Mouse (Mus musculus): ENCODE data around the gene Suds3. TPM values are rescaled to one million over a fixed set of nuclear protein-coding genes. Genes with fewer than 3 reads are reported as not detected.

The Suds3 gene
- polyA plus RNA-seq, 1 experiment from 2014 or later, result 70.0 TPM

- WGBS, result 91% methylated on average over 2 of the region's 2 CpGs
- no peak for ATAC-seq
- H3K4me3 ChIP-seq (ENCODE audit: low read length), result no peak overlapping the region
Observed at GRCm38 (mm10) chr5:117118220-117118619, 2.3 kb upstream of the Suds3 start.

GRCm38 (mm10) chr5:117117716-117118115 lies 1.8 kb upstream of the Suds3 start:
- Histone ChIP-seq H3K27ac (ENCODE audit: low read depth, low read length) (no peak overlapping the region), H3K27me3 (replicated peaks; ENCODE audit: control insufficient read depth, insufficient read depth, low read length) (no peaks in the 10 kb centered on the region), H3K9ac (ENCODE audit: low read depth, low read length) (no peak overlapping the region), H3K4me2 (ENCODE audit: low read length) (no peak overlapping the region), H3K36me3 (ENCODE audit: control insufficient read depth, insufficient read depth, low read length) (no peaks in the 10 kb centered on the region), H3K4me3 (ENCODE audit: low read length) (no peak overlapping the region), H3K4me1 (ENCODE audit: control insufficient read depth, insufficient read depth, low read depth, low read length) (peaks cover 24% of the 10 kb centered on the region), H3K9me3 (ENCODE audit: control insufficient read depth, low read length) (no peaks in the 10 kb centered on the region)
- WGBS, result 73% methylated on average over 7 of the region's 7 CpGs
- ATAC-seq, result no peak

More at GRCm38 (mm10) chr5:117118220-117118619, 2.3 kb upstream of the Suds3 start:
- Histone ChIP-seq H3K27ac (ENCODE audit: low read depth, low read length) (no peak overlapping the region), H3K4me2 (ENCODE audit: low read length) (no peak overlapping the region), H3K4me1 (ENCODE audit: control insufficient read depth, insufficient read depth, low read depth, low read length) (peaks cover 24% of the 10 kb centered on the region), H3K27me3 (replicated peaks; ENCODE audit: control insufficient read depth, insufficient read depth, low read length) (no peaks in the 10 kb centered on the region), H3K36me3 (ENCODE audit: control insufficient read depth, insufficient read depth, low read length) (no peaks in the 10 kb centered on the region), H3K9me3 (ENCODE audit: control insufficient read depth, low read length) (no peaks in the 10 kb centered on the region), H3K9ac (ENCODE audit: low read depth, low read length) (no peak overlapping the region)

GRCm38 (mm10) chr5:117117241-117117640 lies 1.3 kb upstream of the Suds3 start:
- Histone ChIP-seq H3K36me3 (ENCODE audit: control insufficient read depth, insufficient read depth, low read length) (no peaks in the 10 kb centered on the region), H3K4me3 (ENCODE audit: low read length) (no peak overlapping the region), H3K9ac (ENCODE audit: low read depth, low read length) (no peak overlapping the region), H3K4me2 (ENCODE audit: low read length) (no peak overlapping the region), H3K27me3 (replicated peaks; ENCODE audit: control insufficient read depth, insufficient read depth, low read length) (no peaks in the 10 kb centered on the region), H3K4me1 (ENCODE audit: control insufficient read depth, insufficient read depth, low read depth, low read length) (peaks cover 24% of the 10 kb centered on the region), H3K27ac (ENCODE audit: low read depth, low read length) (no peak overlapping the region), H3K9me3 (ENCODE audit: control insufficient read depth, low read length) (no peaks in the 10 kb centered on the region)
- 86% methylated on average over 2 of the region's 2 CpGs for WGBS
- no peak for ATAC-seq

- Histone ChIP-seq H3K9ac (ENCODE audit: low read depth, low read length) (no peak overlapping the region), H3K9me3 (ENCODE audit: control insufficient read depth, low read length) (no peaks in the 10 kb centered on the region), H3K27ac (ENCODE audit: low read depth, low read length) (no peak overlapping the region), H3K4me1 (ENCODE audit: control insufficient read depth, insufficient read depth, low read depth, low read length) (peaks cover 24% of the 10 kb centered on the region), H3K4me3 (ENCODE audit: low read length) (no peak overlapping the region), H3K4me2 (ENCODE audit: low read length) (no peak overlapping the region), H3K36me3 (ENCODE audit: control insufficient read depth, insufficient read depth, low read length) (no peaks in the 10 kb centered on the region), H3K27me3 (replicated peaks; ENCODE audit: control insufficient read depth, insufficient read depth, low read length) (no peaks in the 10 kb centered on the region)
- 73% methylated on average over 2 of the region's 2 CpGs for WGBS
- ATAC-seq, result no peak
Observed at GRCm38 (mm10) chr5:117116660-117117059, 747 bp upstream of the Suds3 start.

- peak overlapping the region; percentile 95 for H3K4me3 ChIP-seq (ENCODE audit: low read length)
- 0 out of 2 replicates have a peak, but pooled peaks cover 3% of the 10 kb centered on the region for H3K36me3 ChIP-seq (ENCODE audit: control insufficient read depth, insufficient read depth, low read length)
- no peaks in the 10 kb centered on the region for H3K9me3 ChIP-seq (ENCODE audit: control insufficient read depth, low read length)
- no peaks in the 10 kb centered on the region for H3K27me3 ChIP-seq (replicated peaks; ENCODE audit: control insufficient read depth, insufficient read depth, low read length)
- H3K9ac ChIP-seq (ENCODE audit: low read depth, low read length), result peak overlapping the region; percentile 91
- peak; percentile 17 for ATAC-seq
- WGBS, result under 1% methylated on average over 40 of the region's 43 CpGs
- H3K4me2 ChIP-seq (ENCODE audit: low read length), result peak overlapping the region; percentile 98
- H3K4me1 ChIP-seq (ENCODE audit: control insufficient read depth, insufficient read depth, low read depth, low read length), result peaks cover 14% of the 10 kb centered on the region
- peak overlapping the region; percentile 94 for H3K27ac ChIP-seq (ENCODE audit: low read depth, low read length)
Observed at GRCm38 (mm10) chr5:117115193-117115767, 633 bp downstream of the Suds3 start.

- Histone ChIP-seq H3K9ac (ENCODE audit: low read depth, low read length) (peak overlapping the region; percentile 91), H3K36me3 (ENCODE audit: control insufficient read depth, insufficient read depth, low read length) (0 out of 2 replicates have a peak, but pooled peaks cover 3% of the 10 kb centered on the region), H3K4me3 (ENCODE audit: low read length) (peak overlapping the region; percentile 95), H3K9me3 (ENCODE audit: control insufficient read depth, low read length) (no peaks in the 10 kb centered on the region), H3K27ac (ENCODE audit: low read depth, low read length) (peak overlapping the region; percentile 94), H3K27me3 (replicated peaks; ENCODE audit: control insufficient read depth, insufficient read depth, low read length) (no peaks in the 10 kb centered on the region), H3K4me1 (ENCODE audit: control insufficient read depth, insufficient read depth, low read depth, low read length) (peaks cover 14% of the 10 kb centered on the region), H3K4me2 (ENCODE audit: low read length) (peak overlapping the region; percentile 98)
- 6% methylated on average over 16 of the region's 16 CpGs for WGBS
- ATAC-seq, result no peak
Observed at GRCm38 (mm10) chr5:117114581-117115192, 1.2 kb downstream of the Suds3 start.

- Histone ChIP-seq H3K9me3 (ENCODE audit: control insufficient read depth, low read length) (no peaks in the 10 kb centered on the region), H3K4me1 (ENCODE audit: control insufficient read depth, insufficient read depth, low read depth, low read length) (peaks cover 14% of the 10 kb centered on the region), H3K9ac (ENCODE audit: low read depth, low read length) (no peak overlapping the region), H3K4me2 (ENCODE audit: low read length) (no peak overlapping the region), H3K27me3 (replicated peaks; ENCODE audit: control insufficient read depth, insufficient read depth, low read length) (no peaks in the 10 kb centered on the region), H3K4me3 (ENCODE audit: low read length) (no peak overlapping the region), H3K36me3 (ENCODE audit: control insufficient read depth, insufficient read depth, low read length) (peaks cover 11% of the 10 kb centered on the region), H3K27ac (ENCODE audit: low read depth, low read length) (no peak overlapping the region)
- WGBS, result 91% methylated on average over 7 of the region's 7 CpGs
- no peak for ATAC-seq
Observed at GRCm38 (mm10) chr5:117113330-117113729, 2.6 kb downstream of the Suds3 start.

- no peaks in the 10 kb centered on the region for H3K27me3 ChIP-seq (replicated peaks; ENCODE audit: control insufficient read depth, insufficient read depth, low read length)
- H3K4me3 ChIP-seq (ENCODE audit: low read length), result no peak overlapping the region
- 96% methylated on average over 7 of the region's 7 CpGs for WGBS
- peaks cover 21% of the 10 kb centered on the region for H3K36me3 ChIP-seq (ENCODE audit: control insufficient read depth, insufficient read depth, low read length)
- H3K27ac ChIP-seq (ENCODE audit: low read depth, low read length), result no peak overlapping the region
- H3K9ac ChIP-seq (ENCODE audit: low read depth, low read length), result no peak overlapping the region
- H3K9me3 ChIP-seq (ENCODE audit: control insufficient read depth, low read length), result no peaks in the 10 kb centered on the region
- ATAC-seq, result no peak
- no peak overlapping the region for H3K4me2 ChIP-seq (ENCODE audit: low read length)
- H3K4me1 ChIP-seq (ENCODE audit: control insufficient read depth, insufficient read depth, low read depth, low read length), result peaks cover 14% of the 10 kb centered on the region
Observed at GRCm38 (mm10) chr5:117111774-117112112, 4.2 kb downstream of the Suds3 start.

- Histone ChIP-seq H3K4me3 (ENCODE audit: low read length) (no peak overlapping the region), H3K27me3 (replicated peaks; ENCODE audit: control insufficient read depth, insufficient read depth, low read length) (no peaks in the 10 kb centered on the region), H3K9me3 (ENCODE audit: control insufficient read depth, low read length) (no peaks in the 10 kb centered on the region), H3K9ac (ENCODE audit: low read depth, low read length) (no peak overlapping the region), H3K4me2 (ENCODE audit: low read length) (no peak overlapping the region), H3K27ac (ENCODE audit: low read depth, low read length) (no peak overlapping the region), H3K36me3 (ENCODE audit: control insufficient read depth, insufficient read depth, low read length) (peaks cover 26% of the 10 kb centered on the region), H3K4me1 (ENCODE audit: control insufficient read depth, insufficient read depth, low read depth, low read length) (peaks cover 13% of the 10 kb centered on the region)
- ATAC-seq, result no peak
- WGBS, result 90% methylated on average over 16 of the region's 16 CpGs
Observed at GRCm38 (mm10) chr5:117111064-117111773, 4.7 kb downstream of the Suds3 start.
